Mouse (Mus musculus) lung, postnatal 0 days (tissue): Measurements from ENCODE around the gene Myadm. TPM values are rescaled to one million over a fixed set of nuclear protein-coding genes. Genes with fewer than 3 reads are reported as not detected.

Source experiments
- ATAC-seq: fragments of 200-750 bp; cut with Nextera tagmentation; 2 replicates; pipeline ENCODE4 v1.8.0; 2017; ENCODE audit warnings: moderate library complexity
- DNase-seq: peaks from one replicate; pipeline ENCODE4 v3.0.0-alpha.2; 2016; ENCODE audit warnings: low spot score
- H3K27ac ChIP-seq: fragments of 300-500 bp; sonication (generic); 2 replicates; pipeline ENCODE4 v1.5.1; 2014; ENCODE audit warnings: antibody characterized with exemption, mild to moderate bottlenecking, low read length, mixed read lengths
- H3K27me3 ChIP-seq: fragments of 300-500 bp; sonication (generic); replicated peaks from 2 replicates; pipeline ENCODE4 v1.6.1; 2014; ENCODE audit warnings: low read length, mixed read lengths; ENCODE audit not compliant: insufficient read depth
- H3K36me3 ChIP-seq: fragments of 300-500 bp; sonication (generic); 2 replicates; pipeline ENCODE4 v1.6.1; 2014; ENCODE audit warnings: low read length, mixed read lengths; ENCODE audit not compliant: insufficient read depth
- H3K4me1 ChIP-seq: fragments of 300-500 bp; sonication (generic); 2 replicates; pipeline ENCODE4 v1.6.1; 2014; ENCODE audit warnings: antibody characterized with exemption, low read depth, low read length, mixed read lengths; ENCODE audit not compliant: insufficient read depth
- H3K4me2 ChIP-seq: fragments of 300-500 bp; sonication (generic); replicated peaks from 2 replicates; pipeline ENCODE4 v1.6.1; 2014; ENCODE audit warnings: low read depth, mild to moderate bottlenecking, low read length, moderate library complexity, mixed read lengths
- H3K4me3 ChIP-seq: fragments of 300-500 bp; sonication (generic); 2 replicates; pipeline ENCODE4 v1.5.1; 2014; ENCODE audit warnings: low read depth, low read length
- H3K9ac ChIP-seq: fragments of 300-500 bp; sonication (generic); replicated peaks from 2 replicates; pipeline ENCODE4 v1.6.1; 2014; ENCODE audit warnings: low read depth, mild to moderate bottlenecking
- H3K9me3 ChIP-seq: fragments of 300-500 bp; sonication (generic); 2 replicates; pipeline ENCODE4 v1.6.1; 2016; ENCODE audit warnings: low read length, mixed read lengths
- CTCF ChIP-seq: IDR thresholded peaks from 2 replicates; pipeline ENCODE4 v1.5.1; 2016; ENCODE audit warnings: antibody characterized with exemption, mild to moderate bottlenecking
- EP300 ChIP-seq: IDR thresholded peaks from 2 replicates; pipeline ENCODE4 v1.6.1; 2016; ENCODE audit warnings: antibody characterized with exemption, mild to moderate bottlenecking, control low read depth
- WGBS: fragments of 180-500 bp; shearing (Covaris S2); extraction: QIAGEN DNeasy Blood & Tissue Kit; methylation state at CpG from one replicate; pipeline ENCODE4 v1.1.7; 2014; 5-methylcytosine and 5-hydroxymethylcytosine counted together
- polyA plus RNA-seq: library from polyadenylated mRNA; unstranded; fragments of >200 nt; fragmentation: Nextera tagmentation; extraction: Ambion mirVana; gene quantifications from 2 replicates; pipeline ENCODE4 v1.2.1, GENCODE M21; 2015

Myadm gene
- polyA plus RNA-seq, 1 experiment from 2014 or later: 144 TPM

DNA sequence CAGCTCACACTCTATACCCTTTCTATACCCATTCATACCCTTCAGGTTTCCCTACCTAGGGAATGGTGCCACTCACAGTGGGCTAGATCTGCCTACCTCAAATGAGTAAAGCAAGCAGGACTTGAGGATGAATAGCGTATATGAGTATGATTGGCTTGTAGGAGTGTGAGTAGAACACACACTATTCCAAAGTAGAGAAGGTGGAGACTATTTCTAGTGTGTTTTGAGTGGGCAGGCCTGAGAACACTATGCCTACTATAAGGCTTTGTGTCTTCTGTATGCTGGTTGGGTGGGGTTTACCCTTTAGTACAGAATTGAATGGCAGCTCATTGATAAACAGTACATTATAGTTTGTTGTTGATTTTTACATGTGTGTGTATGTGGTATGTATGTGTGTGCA lies 34.9 kb downstream of the Myadm start:
- WGBS: 80% methylated on average over 1 of the region's 1 CpGs

DNA sequence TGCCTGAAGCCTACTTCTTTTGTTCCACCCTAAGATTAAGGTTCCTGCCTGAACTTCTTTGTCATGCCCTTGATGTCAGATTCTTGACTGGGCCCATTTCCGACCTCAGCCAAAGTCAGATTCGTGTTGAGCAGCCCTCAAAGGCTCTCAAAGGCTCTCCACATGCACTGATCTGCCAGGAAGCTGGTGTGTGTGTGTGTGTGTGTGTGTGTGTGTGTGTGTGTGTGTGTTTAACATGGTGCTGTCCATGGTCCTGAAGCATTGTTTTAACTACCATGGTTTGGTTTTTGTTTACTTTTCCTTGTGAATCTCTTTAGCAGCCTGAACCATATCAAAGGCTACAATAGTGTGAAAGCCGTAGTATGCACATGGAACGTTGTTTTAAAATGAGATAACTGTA lies 39.1 kb downstream of the Myadm start:
- Histone ChIP-seq H3K27me3 (0 out of 2 replicates have a peak, but pooled peaks cover 5% of the 10 kb centered on the region), H3K9me3 (no peaks in the 10 kb centered on the region), H3K4me1 (no peaks in the 10 kb centered on the region), H3K36me3 (no peaks in the 10 kb centered on the region), H3K9ac (no peak overlapping the region), H3K27ac (no peak overlapping the region), H3K4me3 (no peak overlapping the region), H3K4me2 (no peak overlapping the region)
- TF ChIP-seq EP300 (no peak), CTCF (no peak)
- WGBS: 42% methylated on average over 4 of the region's 4 CpGs
- no peak for DNase-seq
- no peak for ATAC-seq

More for the DNA sequence above, 34.9 kb downstream of the Myadm start:
- Histone ChIP-seq H3K36me3 (no peaks in the 10 kb centered on the region), H3K4me3 (no peak overlapping the region), H3K9ac (no peak overlapping the region), H3K4me1 (no peaks in the 10 kb centered on the region), H3K27ac (no peak overlapping the region), H3K27me3 (no peaks in the 10 kb centered on the region), H3K9me3 (no peaks in the 10 kb centered on the region), H3K4me2 (no peak overlapping the region)
- ATAC-seq (no peak), DNase-seq (no peak)
- TF ChIP-seq EP300 (no peak), CTCF (no peak)

DNA sequence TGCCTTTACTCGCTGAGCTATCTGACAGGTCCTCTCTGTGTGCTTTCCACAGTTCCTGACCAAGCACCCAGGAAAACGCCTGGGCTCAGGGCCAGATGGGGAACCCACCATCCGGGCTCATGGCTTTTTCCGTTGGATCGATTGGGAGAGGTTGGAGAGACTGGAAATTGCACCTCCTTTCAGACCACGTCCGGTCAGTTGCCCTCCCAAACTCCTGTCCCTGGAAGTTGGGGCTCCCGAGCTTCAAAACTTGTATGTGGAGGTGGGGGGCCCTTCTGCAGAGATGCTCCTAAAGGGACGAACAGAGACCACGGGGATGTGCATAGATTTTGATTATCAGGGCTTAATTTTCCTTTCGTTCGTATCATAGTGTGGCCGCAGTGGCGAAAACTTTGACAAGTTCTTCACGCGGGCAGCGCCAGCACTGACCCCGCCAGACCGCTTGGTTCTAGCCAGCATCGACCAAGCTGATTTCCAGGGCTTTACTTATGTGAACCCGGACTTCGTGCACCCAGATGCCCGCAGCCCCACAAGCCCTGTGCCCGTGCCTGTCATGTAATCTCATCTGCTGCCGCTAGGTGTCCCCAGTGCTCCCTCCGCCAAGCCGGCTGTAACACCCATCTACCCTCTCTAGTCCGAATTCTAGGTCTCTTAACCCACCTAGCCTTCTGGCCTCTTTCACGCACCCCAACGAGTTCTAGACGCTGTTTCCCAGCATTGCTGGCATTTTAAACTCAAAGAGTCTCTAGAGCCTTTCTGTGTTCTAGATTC lies 41.1 kb downstream of the Myadm start:
- no peak overlapping the region for H3K9ac ChIP-seq
- 13% methylated on average over 31 of the region's 31 CpGs for WGBS

DNA sequence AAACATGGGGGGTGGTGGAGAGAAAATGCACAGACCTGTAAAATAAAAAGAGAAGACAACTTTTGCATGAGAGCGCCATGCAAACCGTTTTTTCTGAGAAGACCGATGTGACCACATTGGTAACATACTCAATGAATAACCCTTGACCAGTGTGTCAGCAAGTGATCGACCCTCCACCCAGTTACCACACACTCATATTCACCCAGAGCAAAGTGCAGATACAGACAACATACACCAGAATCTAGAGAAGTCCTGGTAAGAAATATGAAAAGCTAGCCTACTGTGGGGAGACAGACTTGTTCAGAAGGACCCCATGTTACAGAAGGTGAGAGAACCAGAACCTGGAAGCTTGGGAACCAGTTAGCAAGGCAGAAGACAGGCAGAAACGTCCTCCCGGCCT lies 42.3 kb downstream of the Myadm start:
- Histone ChIP-seq H3K4me1 (no peaks in the 10 kb centered on the region), H3K4me3 (no peak overlapping the region), H3K9ac (no peak overlapping the region), H3K27ac (no peak overlapping the region), H3K4me2 (0 out of 2 replicates have a peak overlapping the region, but pooled peaks have one; percentile 52), H3K9me3 (no peaks in the 10 kb centered on the region), H3K27me3 (0 out of 2 replicates have a peak, but pooled peaks cover 10% of the 10 kb centered on the region), H3K36me3 (no peaks in the 10 kb centered on the region)
- ATAC-seq (no peak), DNase-seq (no peak)
- 43% methylated on average over 6 of the region's 6 CpGs for WGBS
- TF ChIP-seq EP300: no peak
- TF ChIP-seq CTCF: no peak

More for the DNA sequence above, 41.1 kb downstream of the Myadm start:
- Histone ChIP-seq H3K36me3 (no peaks in the 10 kb centered on the region), H3K27me3 (0 out of 2 replicates have a peak, but pooled peaks cover 10% of the 10 kb centered on the region), H3K4me2 (no peak overlapping the region), H3K9me3 (no peaks in the 10 kb centered on the region), H3K4me1 (no peaks in the 10 kb centered on the region), H3K27ac (no peak overlapping the region), H3K4me3 (no peak overlapping the region)
- ATAC-seq: peak; percentile 56
- peak; percentile 73 for DNase-seq
- TF ChIP-seq CTCF: peak; percentile 92
- no peak for TF ChIP-seq EP300

DNA sequence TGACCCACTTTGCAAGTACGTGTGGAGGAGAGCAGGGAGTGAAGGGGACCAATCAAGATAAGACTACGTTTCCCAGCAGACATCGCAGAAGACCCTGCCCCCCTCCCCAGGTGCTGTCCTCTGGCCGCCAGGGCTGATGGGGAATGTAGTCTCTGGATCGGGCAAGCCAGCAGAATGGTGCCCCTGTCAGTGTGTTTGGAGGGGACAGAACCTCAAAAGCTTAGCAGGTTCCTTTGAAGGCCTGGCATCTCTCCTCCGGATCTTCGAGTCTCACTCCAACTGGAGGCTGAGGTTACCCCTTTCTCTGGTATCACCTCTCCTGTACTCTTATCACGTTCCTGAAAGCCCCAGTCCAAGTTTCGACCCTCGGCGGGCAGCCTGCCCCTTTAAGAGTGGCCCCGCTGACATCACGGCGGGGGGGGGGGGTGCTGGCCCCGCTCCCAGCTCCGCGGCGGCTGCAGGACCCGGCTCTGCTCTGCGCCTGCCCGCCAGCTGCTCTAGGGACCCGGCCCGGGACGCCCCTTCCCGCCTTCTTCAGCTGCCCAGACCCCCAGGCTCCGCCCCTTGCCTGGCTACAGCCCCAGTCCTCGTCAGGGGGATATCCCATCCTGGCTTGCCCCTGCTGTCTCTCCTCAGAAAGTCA lies 42.8 kb downstream of the Myadm start:
- 0% methylated on average over 26 of the region's 27 CpGs for WGBS
- Histone ChIP-seq H3K4me3 (peak overlapping the region; percentile 14), H3K27me3 (0 out of 2 replicates have a peak, but pooled peaks cover 10% of the 10 kb centered on the region), H3K9ac (no peak overlapping the region), H3K27ac (no peak overlapping the region), H3K4me1 (no peaks in the 10 kb centered on the region), H3K4me2 (peak overlapping the region; percentile 52), H3K36me3 (no peaks in the 10 kb centered on the region), H3K9me3 (no peaks in the 10 kb centered on the region)
- TF ChIP-seq CTCF (no peak), EP300 (no peak)
- peak; percentile 58 for DNase-seq
- ATAC-seq: peak; percentile 82

DNA sequence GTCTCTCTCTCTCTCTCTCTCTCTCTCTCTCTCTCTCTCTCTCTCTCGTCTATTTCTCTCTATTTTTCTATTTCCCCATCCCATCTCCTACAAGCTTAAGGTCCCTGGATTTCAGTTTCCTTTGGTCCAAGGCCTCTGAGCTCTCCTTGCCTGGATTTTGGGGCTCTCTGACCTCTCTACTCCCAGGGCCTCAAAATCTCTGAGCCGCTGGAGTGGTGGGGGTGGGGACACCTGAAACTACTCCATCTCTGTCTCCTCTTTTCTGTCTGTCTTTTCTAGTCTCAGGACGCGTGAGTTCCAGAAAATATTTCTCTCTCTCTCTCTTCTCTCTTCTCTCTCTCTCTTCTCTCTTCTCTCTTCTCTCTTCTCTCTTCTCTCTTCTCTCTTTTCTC lies 43.3 kb downstream of the Myadm start:
- Histone ChIP-seq H3K36me3 (no peaks in the 10 kb centered on the region), H3K4me2 (peak overlapping the region; percentile 56), H3K4me3 (peak overlapping the region; percentile 14; the same call in 1 of the 2 replicates), H3K4me1 (no peaks in the 10 kb centered on the region), H3K9ac (no peak overlapping the region), H3K9me3 (no peaks in the 10 kb centered on the region), H3K27me3 (0 out of 2 replicates have a peak, but pooled peaks cover 10% of the 10 kb centered on the region), H3K27ac (no peak overlapping the region)
- 0% methylated on average over 4 of the region's 4 CpGs for WGBS
- ATAC-seq (no peak), DNase-seq (no peak)
- TF ChIP-seq CTCF: no peak
- TF ChIP-seq EP300: no peak
